Mouse (Mus musculus): ENCODE measurements around the gene Prrx1.

- no peak for TF ChIP-seq CTCF (IDR thresholded peaks at IDR 0.05; ENCODE audit: low read depth)
- no peak for TF ChIP-seq EP300 (IDR thresholded peaks at IDR 0.05; ENCODE audit: low read depth)
These were observed 91.7 kb downstream of the Prrx1 start for GRCm38 (mm10) chr1:163221767-163222166.
